Mouse (Mus musculus): ENCODE measurements around the gene Prm3.
A peak's percentile ranks its signal among the peaks of the same experiment; 100 is the strongest.

The Prm3 gene

DNA sequence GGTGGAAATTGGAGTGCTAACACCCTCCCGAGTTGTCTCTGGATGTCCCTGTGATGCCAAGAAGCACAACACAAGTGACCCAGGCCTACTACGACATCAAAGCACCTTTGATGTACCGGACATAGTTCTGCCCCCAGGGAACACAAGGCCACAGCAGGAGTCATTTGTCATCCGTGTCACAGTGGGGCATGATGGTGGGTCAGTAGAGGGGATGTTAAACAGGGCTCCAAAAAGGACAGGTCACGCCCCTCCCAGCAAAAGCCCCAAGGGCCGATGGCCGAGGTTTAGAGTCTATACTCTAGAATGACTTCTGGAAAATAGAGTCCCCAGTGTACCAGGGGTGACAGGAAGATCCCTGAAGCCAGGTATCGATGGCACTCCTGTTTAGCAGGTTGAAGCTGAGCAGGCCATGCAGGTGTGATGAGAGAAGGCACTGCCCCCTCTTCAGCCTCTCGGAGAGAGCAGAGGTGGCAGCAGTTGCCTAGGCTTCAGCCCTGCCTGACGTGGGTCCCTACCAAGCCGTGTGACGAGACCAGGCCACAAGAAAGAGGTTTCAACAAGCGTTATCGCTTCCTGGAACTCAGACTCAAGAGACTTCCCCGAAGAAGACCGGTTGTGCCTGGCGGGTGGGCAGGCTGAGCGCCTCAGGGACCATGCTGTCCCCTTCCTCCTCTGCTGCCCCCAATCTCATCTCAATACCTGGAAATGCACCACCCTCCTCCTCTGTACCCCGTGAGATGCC, 18.8 kb downstream of the Prm3 start:
- DNase-seq (ENCODE audit: low spot score in 2 of 2), result no peak

- DNase-seq (ENCODE audit: low spot score in 2 of 2), result no peak
These were observed 20.0 kb downstream of the Prm3 start for GRCm38 (mm10) chr16:10770531-10771325.

DNA sequence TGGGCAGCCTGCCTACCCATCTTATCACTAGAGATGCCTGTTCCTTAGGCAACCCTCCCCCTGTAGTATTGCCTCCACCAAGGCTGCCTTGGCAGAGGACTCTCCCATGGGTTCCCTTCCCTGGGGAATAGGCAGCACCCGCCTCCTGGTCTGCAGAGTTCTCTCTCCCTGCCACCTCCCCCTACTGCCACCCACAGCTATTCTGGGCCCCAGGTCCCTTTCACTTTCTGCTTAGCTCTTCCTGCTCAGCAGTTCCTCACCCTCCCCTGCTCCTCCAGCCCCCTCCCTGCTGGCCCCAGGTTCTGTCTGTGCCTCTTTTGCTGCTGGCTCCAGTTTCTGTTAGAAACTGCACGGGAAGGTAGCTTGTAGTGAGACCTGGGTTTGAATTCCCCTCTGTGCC, 21.1 kb downstream of the Prm3 start:
- peak; percentile 27 to 35 for DNase-seq (ENCODE audit: low spot score in 2 of 2)

DNA sequence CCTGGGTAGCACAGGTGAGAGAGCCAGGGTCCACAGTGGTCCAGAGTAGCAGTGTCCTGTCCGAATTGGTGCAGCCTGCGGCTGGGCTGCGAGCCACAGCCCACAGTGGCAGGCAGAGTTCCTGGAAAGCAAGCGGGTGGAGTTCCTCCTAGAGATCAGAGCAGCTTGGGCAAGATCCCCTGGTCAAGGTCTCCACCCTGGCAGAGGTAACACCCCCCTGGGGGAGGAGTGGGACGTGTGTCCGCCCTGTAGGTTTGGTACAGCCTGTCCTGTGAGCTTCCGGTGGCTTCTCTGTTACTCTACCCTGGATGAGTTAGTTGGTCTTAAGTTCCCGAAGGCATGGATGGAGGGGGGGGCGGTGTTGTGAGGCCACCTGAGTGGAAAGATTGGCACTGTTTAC, 21.9 kb downstream of the Prm3 start:
- no peak for DNase-seq (ENCODE audit: low spot score in 2 of 2)

- DNase-seq (ENCODE audit: low spot score in 2 of 2), result peak; percentile 69 to 72
These were observed 23.6 kb downstream of the Prm3 start for GRCm38 (mm10) chr16:10767158-10767557.

DNA sequence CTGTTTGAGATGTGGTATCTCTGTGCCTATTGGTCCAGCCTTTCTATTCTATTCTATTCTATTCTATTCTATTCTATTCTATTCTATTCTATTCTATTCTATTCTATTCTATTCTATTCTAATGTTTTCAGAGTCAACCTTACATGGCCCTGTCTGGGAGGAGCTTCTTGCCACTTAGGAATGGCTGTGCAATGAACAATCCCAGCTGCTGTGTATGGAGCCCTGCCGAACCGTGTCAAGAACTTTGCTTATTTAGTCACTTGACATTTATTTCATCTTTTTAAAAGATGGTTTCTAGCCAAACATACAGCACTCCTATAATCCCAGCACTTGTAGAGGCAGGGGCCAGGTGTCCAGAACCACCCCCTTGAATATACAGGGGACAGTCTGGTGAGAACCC, 26.4 kb downstream of the Prm3 start:
- no peak for DNase-seq (ENCODE audit: low spot score in 2 of 2)

GRCm38 (mm10) chr16:10763540-10764264, 27.0 kb downstream of the Prm3 start:
- no peak for DNase-seq (ENCODE audit: low spot score in 2 of 2)

GRCm38 (mm10) chr16:10762569-10763180, 28.0 kb downstream of the Prm3 start:
- no peak for DNase-seq (ENCODE audit: low spot score in 2 of 2)

DNA sequence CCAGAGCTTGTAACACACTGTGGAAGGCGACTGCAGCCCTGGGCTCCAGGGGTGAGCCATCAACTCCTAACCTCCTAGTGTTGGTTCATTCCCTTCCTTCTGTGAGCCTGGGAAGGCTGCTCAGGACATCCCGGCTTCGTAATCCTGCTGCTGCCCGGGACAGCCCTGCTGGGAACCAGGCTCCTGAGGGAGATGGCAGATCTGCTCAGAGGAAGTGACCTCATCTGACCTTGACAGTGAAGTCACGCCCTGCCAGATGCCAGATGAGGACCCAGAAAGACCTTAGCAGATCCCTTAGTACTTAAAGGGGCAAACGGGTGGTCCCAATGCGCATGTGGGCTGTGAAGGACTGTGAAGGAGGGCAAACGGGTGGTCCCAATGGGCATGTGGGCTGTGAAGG, 29.5 kb downstream of the Prm3 start:
- no peak for DNase-seq (ENCODE audit: low spot score in 2 of 2)

GRCm38 (mm10) chr16:10756168-10756567, 34.5 kb downstream of the Prm3 start:
- DNase-seq (ENCODE audit: low spot score in 2 of 2), result no peak

GRCm38 (mm10) chr16:10754521-10755296, 36.0 kb downstream of the Prm3 start:
- DNase-seq (ENCODE audit: low spot score in 2 of 2), result no peak

DNA sequence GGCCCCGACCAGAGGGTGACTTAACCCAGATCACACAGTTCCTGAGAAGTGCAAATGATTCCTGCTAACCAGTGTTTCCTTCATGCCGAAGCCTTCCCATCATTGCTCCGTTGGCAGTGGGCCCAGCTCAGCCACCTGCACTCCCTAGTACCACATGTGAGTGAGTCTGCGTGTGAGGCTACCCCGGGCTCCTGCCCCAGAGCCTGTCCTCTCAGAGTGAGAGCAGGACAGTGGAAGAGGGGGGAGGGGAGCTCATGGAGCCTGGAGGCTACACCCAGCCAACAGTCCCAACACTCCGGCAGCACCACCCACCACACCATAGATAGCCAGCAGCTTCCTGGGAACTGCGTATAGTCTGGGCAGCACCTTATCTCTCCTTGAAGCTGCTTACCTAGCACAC, 40.9 kb downstream of the Prm3 start:
- DNase-seq (ENCODE audit: low spot score in 2 of 2), result peak; percentile 39 to 41

DNA sequence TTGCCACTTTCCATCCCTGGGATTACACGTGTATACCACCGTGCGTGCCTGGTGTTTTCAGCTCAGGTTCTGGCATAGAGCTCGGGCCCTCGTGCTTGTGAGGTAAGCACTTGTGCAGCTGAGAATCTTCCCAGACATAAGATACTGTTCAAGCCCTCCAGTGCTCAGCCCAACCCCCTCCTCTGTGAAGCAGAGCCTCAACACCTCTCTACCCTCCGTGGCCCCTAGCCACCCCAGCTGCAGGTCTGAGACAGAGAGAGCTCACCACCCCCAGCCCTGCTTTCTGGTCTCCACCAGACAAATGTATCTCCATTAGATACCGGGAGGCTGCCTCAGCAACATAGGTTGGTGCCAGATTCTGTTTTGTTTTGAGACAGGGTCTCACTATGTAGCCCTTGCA, 41.5 kb downstream of the Prm3 start:
- DNase-seq (ENCODE audit: low spot score in 2 of 2), result no peak

GRCm38 (mm10) chr16:10741082-10741481, 49.6 kb downstream of the Prm3 start:
- no peak for DNase-seq (ENCODE audit: low spot score in 2 of 2)
